Mouse (Mus musculus) T-cell, adult 66 days (primary cell): ENCODE results near the gene Htt. TPM values are rescaled to one million over a fixed set of nuclear protein-coding genes. Genes with fewer than 3 reads are reported as not detected.

ENCODE experiments used
- total RNA-seq, 2 experiments: library from RNA; stranded (reverse); gene quantifications; 3 replicates in 1 of 2; 4 replicates in 1 of 2; pipeline ENCODE4 v1.2.4; 2023

Htt gene
- 10 to 100 TPM; 58.9 to 63.6 TPM for total RNA-seq

DNA sequence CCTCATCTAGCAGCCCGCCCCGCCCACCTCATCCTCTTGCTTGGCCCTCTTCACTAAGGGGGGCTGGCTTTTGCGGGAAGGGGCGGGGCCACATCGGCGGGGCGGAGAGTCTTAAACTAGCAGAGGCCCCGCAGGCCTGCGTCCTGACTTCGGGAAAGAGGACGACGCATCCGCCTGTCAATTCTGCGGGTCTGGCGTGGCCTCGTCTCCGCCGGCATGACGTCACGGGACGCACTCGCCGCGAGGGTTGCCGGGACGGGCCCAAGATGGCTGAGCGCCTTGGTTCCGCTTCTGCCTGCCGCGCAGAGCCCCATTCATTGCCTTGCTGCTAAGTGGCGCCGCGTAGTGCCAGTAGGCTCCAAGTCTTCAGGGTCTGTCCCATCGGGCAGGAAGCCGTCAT lies at the start of gene Htt:
Gene Htt (plus strand): TSS at position 232 of the 400 bp plus-strand sequence.

DNA sequence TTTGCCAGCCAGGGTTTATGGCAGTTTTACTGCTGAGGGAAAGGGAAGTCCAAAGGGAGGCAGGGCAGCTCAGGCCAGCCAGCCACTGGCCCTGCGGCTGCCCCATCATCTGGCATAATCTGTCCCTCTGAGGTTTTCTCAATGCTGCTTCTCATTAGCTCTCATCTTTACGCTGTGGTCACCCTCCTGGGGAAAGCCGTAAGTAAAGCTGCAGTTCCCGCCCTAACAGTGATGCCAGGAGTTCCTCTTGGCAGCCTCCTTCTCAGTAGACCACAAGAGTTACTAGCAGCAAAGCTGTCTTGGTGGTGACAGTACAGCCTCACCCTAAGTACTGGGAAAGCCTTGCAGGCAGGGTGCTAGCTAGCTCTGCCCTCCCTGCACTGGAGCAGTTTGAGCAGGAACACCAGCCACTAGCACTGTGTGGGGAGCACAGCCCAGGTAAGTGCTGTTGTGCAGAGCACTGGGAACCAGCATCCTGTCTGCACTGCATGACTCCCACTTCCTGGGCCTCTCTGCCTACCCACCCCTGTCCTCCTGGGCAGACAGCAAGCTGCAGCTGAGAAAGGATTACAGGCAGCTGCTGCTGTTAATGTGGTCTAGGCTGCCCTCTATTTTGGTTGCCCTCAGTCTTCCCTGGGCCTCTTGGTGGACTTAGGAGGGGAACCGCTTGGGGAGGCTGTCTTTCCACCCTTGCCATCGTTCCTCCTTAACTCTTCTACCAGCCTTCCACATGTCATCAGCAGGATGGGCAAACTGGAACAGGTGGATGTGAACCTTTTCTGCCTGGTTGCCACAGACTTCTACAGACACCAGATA lies 146.6 kb downstream of the Htt start, which contains the start of gene Msantd1:
Gene Msantd1 (plus strand): TSS at position 103 of the 816 bp plus-strand sequence.

DNA sequence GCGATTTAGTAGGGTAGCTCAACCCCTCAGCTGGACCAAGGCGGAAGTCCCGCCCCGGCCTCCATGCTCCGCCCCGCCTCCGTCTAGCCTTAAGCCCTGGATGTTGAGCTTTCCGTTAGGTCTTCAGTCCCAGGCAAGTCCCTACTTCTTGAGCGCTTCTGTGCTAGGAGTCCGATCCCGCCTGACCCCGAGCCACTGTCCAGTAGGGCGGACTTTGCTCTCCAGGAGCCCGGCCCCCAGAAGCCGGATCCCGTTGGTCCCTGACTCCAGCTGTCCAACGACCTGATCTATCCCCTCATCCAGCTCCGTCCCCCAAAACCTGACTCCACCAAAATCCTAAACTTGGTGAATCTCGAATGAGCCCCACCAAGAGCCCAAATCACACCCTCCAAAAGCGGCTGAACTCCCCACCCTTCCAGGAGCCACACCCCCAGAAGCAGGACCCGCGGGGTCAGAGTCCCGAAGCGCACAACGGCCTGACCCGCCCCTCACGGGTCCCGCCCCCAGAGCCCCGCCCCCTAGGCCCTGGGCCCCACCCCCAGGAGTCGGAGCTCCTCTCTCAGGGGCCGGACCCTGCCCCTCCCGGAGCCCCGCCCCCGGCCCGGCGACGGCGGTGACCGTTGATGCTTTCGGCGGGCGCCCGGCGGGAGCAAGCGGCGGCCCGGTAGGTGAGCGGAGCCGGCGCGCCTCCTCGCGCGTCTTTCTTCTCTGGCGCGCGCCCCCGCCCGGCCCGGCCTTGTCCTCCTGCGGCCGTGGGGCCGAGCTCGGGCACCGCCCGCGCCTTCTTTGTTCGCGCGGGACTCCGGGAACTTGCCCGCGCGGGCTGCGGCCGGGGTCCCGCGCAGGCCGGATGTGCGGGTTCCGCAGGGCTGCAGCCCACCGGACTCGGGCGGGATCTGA lies 187.6 kb downstream of the Htt start, which contains the start of gene Rgs12:
Gene Rgs12 (plus strand): TSS at position 585 of the 900 bp plus-strand sequence.

Other genes with a start within 250 kb of the Htt start
- gene Tnip2, start 247.7 kb upstream of the Htt start, total RNA-seq = 10 to 100 TPM; 16.2 to 18.7 TPM
- gene Sh3bp2, start 235.9 kb upstream of the Htt start, total RNA-seq = 1 to 10 TPM; 7.2 to 9.7 TPM
- 100 to 1,000 TPM; 319 to 323 TPM for gene Add1, start 188.1 kb upstream of the Htt start, total RNA-seq
- 10 to 100 TPM; 32.7 to 38.7 TPM for gene Mfsd10, start 124.5 kb upstream of the Htt start, total RNA-seq
- gene Nop14, start 101.6 kb upstream of the Htt start, total RNA-seq = 10 to 100 TPM; 34.1 to 38.4 TPM
- 1 to 10 TPM; 4.5 to 9.2 TPM for gene Grk4, start 101.4 kb upstream of the Htt start, total RNA-seq
- gene Msantd1, start 146.3 kb downstream of the Htt start, total RNA-seq = 1 to 10 TPM; 3.8 to 6.6 TPM
- 1 to 10 TPM; 3.6 to 5.1 TPM for gene Rgs12, start 187.7 kb downstream of the Htt start, total RNA-seq